Mouse (Mus musculus): Measurements from ENCODE around the gene Myo1b.

DNA sequence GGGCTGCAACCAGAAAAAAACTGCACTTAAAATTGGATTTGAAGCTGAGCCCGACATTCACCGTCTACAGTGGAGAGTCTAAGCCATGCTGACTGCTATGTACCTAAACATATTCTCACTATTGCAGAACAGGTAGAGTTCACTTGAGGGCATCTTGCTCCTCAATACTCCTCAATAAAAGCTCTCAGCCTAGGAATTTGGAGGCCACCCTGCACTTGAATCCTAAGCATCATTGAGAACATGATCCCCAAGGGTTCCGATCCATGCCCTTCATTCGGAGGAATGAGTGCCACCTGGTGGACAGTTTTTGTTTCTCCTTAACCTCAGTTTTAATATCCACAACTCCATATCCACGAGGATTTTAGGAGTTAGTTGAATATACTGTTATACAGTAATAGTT lies 28.9 kb upstream of the Myo1b start:
- TF ChIP-seq CTCF (IDR thresholded peaks at IDR 0.05) = peak; percentile 85
- TF ChIP-seq EP300 (IDR thresholded peaks at IDR 0.05; ENCODE audit: insufficient read depth, low read depth, low read length) = no peak
- TF ChIP-seq POLR2A (IDR thresholded peaks at IDR 0.05; ENCODE audit: insufficient read depth, low read depth, low read length) = no peak
